Mouse (Mus musculus) heart, embryonic 11.5 days (tissue): ENCODE measurements around the gene Baiap2l1. TPM values are rescaled to one million over a fixed set of nuclear protein-coding genes. Genes with fewer than 3 reads are reported as not detected.

ENCODE experiments used
- ATAC-seq: fragments of 200-750 bp; cut with Nextera tagmentation; replicated peaks from 2 replicates; pipeline ENCODE4 v1.8.0; 2017; ENCODE audit warnings: moderate library complexity; ENCODE audit not compliant: insufficient number of reproducible peaks, low FRiP score, low TSS enrichment
- H3K27ac ChIP-seq: fragments of 300-500 bp; sonication (generic); 2 replicates; pipeline ENCODE4 v1.5.1; 2014; ENCODE audit warnings: mild to moderate bottlenecking, low read depth, low read length
- H3K27me3 ChIP-seq: fragments of 300-500 bp; sonication (generic); 2 replicates; pipeline ENCODE4 v1.6.1; 2014; ENCODE audit warnings: mild to moderate bottlenecking, low read length, mixed read lengths; ENCODE audit not compliant: control insufficient read depth, insufficient read depth
- H3K36me3 ChIP-seq: fragments of 300-500 bp; sonication (generic); 2 replicates; pipeline ENCODE4 v1.6.1; 2014; ENCODE audit warnings: mild to moderate bottlenecking, low read length, moderate library complexity, mixed read lengths; ENCODE audit not compliant: control insufficient read depth, insufficient read depth
- H3K4me1 ChIP-seq: fragments of 300-500 bp; sonication (generic); 2 replicates; pipeline ENCODE4 v1.6.1; 2014; ENCODE audit warnings: low read length; ENCODE audit not compliant: control insufficient read depth, insufficient read depth
- H3K4me2 ChIP-seq: fragments of 300-500 bp; sonication (generic); 2 replicates; pipeline ENCODE4 v1.6.1; 2014; ENCODE audit warnings: mild to moderate bottlenecking, moderate library complexity
- H3K4me3 ChIP-seq: fragments of 300-500 bp; sonication (generic); 2 replicates; pipeline ENCODE4 v1.5.1; 2014; ENCODE audit warnings: low read depth, low read length
- H3K9ac ChIP-seq: fragments of 300-500 bp; sonication (generic); 2 replicates; pipeline ENCODE4 v1.6.1; 2014; ENCODE audit warnings: mild to moderate bottlenecking, low read depth, low read length, moderate library complexity
- H3K9me3 ChIP-seq: fragments of 300-500 bp; sonication (generic); replicated peaks from 2 replicates; pipeline ENCODE4 v1.6.1; 2016; ENCODE audit warnings: low read length; ENCODE audit not compliant: control insufficient read depth
- WGBS: fragments of 180-500 bp; shearing (Covaris S2); extraction: QIAGEN DNeasy Blood & Tissue Kit; methylation state at CpG from one replicate; pipeline ENCODE4 v1.1.7; 2014; ENCODE audit not compliant: insufficient replicate concordance; 5-methylcytosine and 5-hydroxymethylcytosine counted together
- polyA plus RNA-seq: library from polyadenylated mRNA; unstranded; fragments of >200 nt; fragmentation: Nextera tagmentation; extraction: Ambion mirVana; gene quantifications from 2 replicates; pipeline ENCODE4 v1.2.1, GENCODE M21; 2014

Baiap2l1 gene
- polyA plus RNA-seq, 1 experiment from 2014 or later = 7.8 TPM

GRCm38 (mm10) chr5:144286591-144287266, 71.2 kb downstream of the Baiap2l1 start:
- ATAC-seq = no peak
- H3K27me3 ChIP-seq = no peaks in the 10 kb centered on the region
- H3K9ac ChIP-seq = no peak overlapping the region
- 67% methylated on average over 9 of the region's 9 CpGs for WGBS
- H3K4me3 ChIP-seq = no peak overlapping the region
- no peak overlapping the region for H3K27ac ChIP-seq
- H3K4me1 ChIP-seq = peaks cover 10% of the 10 kb centered on the region
- no peaks in the 10 kb centered on the region for H3K9me3 ChIP-seq
- no peak overlapping the region for H3K4me2 ChIP-seq
- no peaks in the 10 kb centered on the region for H3K36me3 ChIP-seq

GRCm38 (mm10) chr5:144284599-144284998, 73.3 kb downstream of the Baiap2l1 start:
- H3K4me3 ChIP-seq = no peak overlapping the region
- H3K36me3 ChIP-seq = no peaks in the 10 kb centered on the region
- no peak overlapping the region for H3K4me2 ChIP-seq
- ATAC-seq = no peak
- WGBS = 83% methylated on average over 5 of the region's 5 CpGs
- no peak overlapping the region for H3K9ac ChIP-seq
- H3K9me3 ChIP-seq = no peaks in the 10 kb centered on the region
- H3K4me1 ChIP-seq = peaks cover 4% of the 10 kb centered on the region; the same call in 1 of the 2 replicates
- no peaks in the 10 kb centered on the region for H3K27me3 ChIP-seq
- no peak overlapping the region for H3K27ac ChIP-seq

- H3K9ac ChIP-seq = no peak overlapping the region
These were observed 74.3 kb downstream of the Baiap2l1 start for GRCm38 (mm10) chr5:144283551-144284031.

GRCm38 (mm10) chr5:144282470-144283260, 75.2 kb downstream of the Baiap2l1 start:
- ATAC-seq = no peak
- peaks cover 4% of the 10 kb centered on the region; the same call in 1 of the 2 replicates for H3K4me1 ChIP-seq
- WGBS = 78% methylated on average over 11 of the region's 11 CpGs
- H3K27me3 ChIP-seq = no peaks in the 10 kb centered on the region
- H3K36me3 ChIP-seq = peaks cover 3% of the 10 kb centered on the region; the same call in 1 of the 2 replicates
- no peaks in the 10 kb centered on the region for H3K9me3 ChIP-seq
- no peak overlapping the region for H3K4me3 ChIP-seq
- H3K9ac ChIP-seq = no peak overlapping the region
- H3K4me2 ChIP-seq = no peak overlapping the region
- no peak overlapping the region for H3K27ac ChIP-seq

More at GRCm38 (mm10) chr5:144283551-144284031, 74.3 kb downstream of the Baiap2l1 start:
- Histone ChIP-seq H3K27me3 (no peaks in the 10 kb centered on the region), H3K9me3 (no peaks in the 10 kb centered on the region), H3K4me1 (peaks cover 4% of the 10 kb centered on the region; the same call in 1 of the 2 replicates), H3K36me3 (peaks cover 3% of the 10 kb centered on the region; the same call in 1 of the 2 replicates), H3K4me3 (no peak overlapping the region), H3K27ac (no peak overlapping the region), H3K4me2 (no peak overlapping the region)
- WGBS = 66% methylated on average over 8 of the region's 8 CpGs
- no peak for ATAC-seq

- no peaks in the 10 kb centered on the region for H3K27me3 ChIP-seq
- no peaks in the 10 kb centered on the region for H3K9me3 ChIP-seq
- no peak for ATAC-seq
- no peak overlapping the region for H3K4me3 ChIP-seq
- peaks cover 3% of the 10 kb centered on the region; the same call in 1 of the 2 replicates for H3K36me3 ChIP-seq
- no peak overlapping the region for H3K27ac ChIP-seq
- H3K4me1 ChIP-seq = peaks cover 8% of the 10 kb centered on the region; the same call in 1 of the 2 replicates
- no peak overlapping the region for H3K4me2 ChIP-seq
- no peak overlapping the region for H3K9ac ChIP-seq
- 91% methylated on average over 13 of the region's 13 CpGs for WGBS
These were observed 78.0 kb downstream of the Baiap2l1 start for GRCm38 (mm10) chr5:144279926-144280325.

- Histone ChIP-seq H3K9me3 (no peaks in the 10 kb centered on the region), H3K27me3 (no peaks in the 10 kb centered on the region), H3K4me2 (no peak overlapping the region), H3K36me3 (peaks cover 3% of the 10 kb centered on the region; the same call in 1 of the 2 replicates), H3K27ac (no peak overlapping the region), H3K4me3 (no peak overlapping the region), H3K9ac (no peak overlapping the region), H3K4me1 (peaks cover 11% of the 10 kb centered on the region; the same call in 1 of the 2 replicates)
- no peak for ATAC-seq
- WGBS = 74% methylated on average over 9 of the region's 9 CpGs
These were observed 78.8 kb downstream of the Baiap2l1 start for GRCm38 (mm10) chr5:144279081-144279541.

- peaks cover 11% of the 10 kb centered on the region; the same call in 1 of the 2 replicates for H3K4me1 ChIP-seq
- no peaks in the 10 kb centered on the region for H3K9me3 ChIP-seq
- H3K4me3 ChIP-seq = no peak overlapping the region
- H3K9ac ChIP-seq = no peak overlapping the region
- peaks cover 3% of the 10 kb centered on the region; the same call in 1 of the 2 replicates for H3K36me3 ChIP-seq
- H3K27ac ChIP-seq = no peak overlapping the region
- no peak overlapping the region for H3K4me2 ChIP-seq
- H3K27me3 ChIP-seq = no peaks in the 10 kb centered on the region
- ATAC-seq = no peak
- 84% methylated on average over 12 of the region's 13 CpGs for WGBS
These were observed 79.4 kb downstream of the Baiap2l1 start for GRCm38 (mm10) chr5:144278374-144278960.

- Histone ChIP-seq H3K36me3 (peaks cover 3% of the 10 kb centered on the region; the same call in 1 of the 2 replicates), H3K4me2 (no peak overlapping the region), H3K9ac (no peak overlapping the region), H3K9me3 (no peaks in the 10 kb centered on the region), H3K27me3 (no peaks in the 10 kb centered on the region), H3K4me1 (peaks cover 11% of the 10 kb centered on the region; the same call in 1 of the 2 replicates), H3K27ac (no peak overlapping the region), H3K4me3 (no peak overlapping the region)
- WGBS = 72% methylated on average over 17 of the region's 17 CpGs
- ATAC-seq = no peak
These were observed 80.8 kb downstream of the Baiap2l1 start for GRCm38 (mm10) chr5:144276898-144277630.
